Mouse (Mus musculus) midbrain, embryonic 10.5 days (tissue): ENCODE data around the gene Gm20869. TPM values are rescaled to one million over a fixed set of nuclear protein-coding genes. Genes with fewer than 3 reads are reported as not detected.
"Not testable (repeated sequence)": the region's sequence is repeated elsewhere in the genome, so short reads cannot be mapped to it uniquely, and the experiment has no call there.

ENCODE experiments used
- DNase-seq: peaks from one replicate; pipeline ENCODE4 v3.0.0-alpha.2; 2017; ENCODE audit warnings: low spot score
- H3K27ac ChIP-seq: fragments of 300-500 bp; sonication (generic); replicated peaks from 2 replicates; pipeline ENCODE4 v1.5.1; 2016; ENCODE audit warnings: mild to moderate bottlenecking
- H3K27me3 ChIP-seq: fragments of 300-500 bp; sonication (generic); 2 replicates; pipeline ENCODE4 v1.6.1; 2016; ENCODE audit warnings: low read depth, mild to moderate bottlenecking; ENCODE audit not compliant: poor library complexity, severe bottlenecking
- H3K36me3 ChIP-seq: fragments of 300-500 bp; sonication (generic); 2 replicates; pipeline ENCODE4 v1.6.1; 2016; ENCODE audit warnings: mild to moderate bottlenecking, moderate library complexity
- H3K4me1 ChIP-seq: fragments of 300-500 bp; sonication (generic); 2 replicates; pipeline ENCODE4 v1.6.1; 2016
- H3K4me3 ChIP-seq: fragments of 300-500 bp; sonication (generic); 2 replicates; pipeline ENCODE4 v1.5.1; 2016; ENCODE audit warnings: mild to moderate bottlenecking, moderate library complexity
- H3K9me3 ChIP-seq: fragments of 300-500 bp; sonication (generic); replicated peaks from 2 replicates; pipeline ENCODE4 v1.6.1; 2016; ENCODE audit warnings: mild to moderate bottlenecking
- WGBS: fragments of 180-500 bp; shearing (Covaris S2); methylation state at CpG from one replicate; pipeline ENCODE4 v1.1.7; 2016; 5-methylcytosine and 5-hydroxymethylcytosine counted together
- polyA plus RNA-seq: library from polyadenylated mRNA; unstranded; fragments of >200 nt; fragmentation: Nextera tagmentation; extraction: Ambion mirVana; gene quantifications from 2 replicates; pipeline ENCODE4 v1.2.1, GENCODE M21; 2016

Gm20869 gene
- not detected in 2 replicates for polyA plus RNA-seq

DNA sequence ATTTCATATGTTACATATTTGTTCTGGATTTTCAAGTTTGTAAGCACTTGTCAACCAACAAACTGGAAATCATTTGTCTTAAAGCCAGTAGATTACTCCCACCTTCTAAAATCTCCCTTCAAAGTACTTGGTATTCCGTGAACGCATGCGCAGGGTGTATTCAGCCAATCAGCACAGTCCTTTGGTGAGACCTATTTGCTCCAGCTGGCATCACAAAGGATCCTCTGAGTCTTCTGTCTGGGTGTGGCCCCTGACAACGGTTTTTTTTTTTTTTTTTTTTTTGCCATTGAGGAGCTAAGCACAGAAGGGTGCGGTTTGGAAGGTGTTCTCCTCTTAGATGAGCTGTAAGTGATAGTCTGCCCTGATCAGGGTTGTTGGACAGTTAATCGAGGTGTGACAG, at the start of gene Gm20869:
Gene Gm20869 (plus strand): TSS at position 301 of the 400 bp plus-strand sequence.
- WGBS = no CpG with 5 or more reads among the region's 6 CpGs
- not testable (repeated sequence) for H3K27ac ChIP-seq, H3K4me1 ChIP-seq

More for the DNA sequence above, at the start of gene Gm20869:
- not testable (repeated sequence) for H3K9me3 ChIP-seq, DNase-seq, H3K36me3 ChIP-seq, H3K4me3 ChIP-seq, H3K27me3 ChIP-seq

Other genes starting within 250 kb of the Gm20869 start
- not detected in 2 replicates for gene Gm20870, start 222.6 kb downstream of the Gm20869 start, polyA plus RNA-seq